Mouse (Mus musculus): ENCODE measurements around the gene Olfr58.
"Not testable (repeated sequence)": the region's sequence is repeated elsewhere in the genome, so short reads cannot be mapped to it uniquely, and the experiment has no call there.

Olfr58 gene

DNA sequence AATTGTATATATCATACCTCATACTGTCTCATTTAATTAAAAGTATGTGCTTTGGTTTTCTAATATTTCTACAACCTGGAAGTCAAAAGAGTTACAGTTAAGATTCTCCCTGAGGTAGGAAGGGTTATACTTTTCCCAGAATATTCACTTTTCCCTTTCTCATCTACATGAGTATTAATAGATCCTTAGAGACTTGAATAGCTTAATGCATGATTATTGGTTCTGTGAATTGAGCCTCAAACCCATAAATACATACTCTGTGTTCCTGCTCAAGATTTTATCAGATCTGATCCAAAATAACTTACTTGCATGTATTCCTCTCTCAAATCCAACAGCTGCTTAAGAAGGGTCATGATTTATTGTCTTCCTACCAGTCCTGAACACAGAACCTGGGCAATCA, at the start of gene Olfr58:
Olfr58 (plus strand) TSS at position 301 of the 400 bp plus-strand sequence.
- DNase-seq: no peak

DNA sequence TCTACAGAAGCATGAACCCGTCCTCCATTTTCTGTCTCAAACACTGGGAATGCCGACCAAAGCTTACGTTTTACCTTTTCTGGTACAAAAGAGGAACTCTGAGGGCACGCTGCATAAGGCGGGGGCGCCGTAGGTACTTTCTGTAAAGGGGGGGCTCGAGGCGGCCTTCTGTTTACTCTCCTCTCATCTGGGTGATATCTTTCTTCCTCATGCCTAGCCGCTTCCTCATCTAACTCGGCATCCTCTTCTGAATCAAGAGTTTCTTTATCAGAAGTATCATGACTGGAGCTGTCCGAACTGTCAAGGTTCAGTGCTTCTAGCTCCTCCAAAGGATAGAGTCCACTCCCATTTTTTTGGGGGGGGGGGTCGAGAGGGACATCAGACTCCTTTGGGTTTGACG, 10.9 kb upstream of the Olfr58 start:
- no peak for DNase-seq

DNA sequence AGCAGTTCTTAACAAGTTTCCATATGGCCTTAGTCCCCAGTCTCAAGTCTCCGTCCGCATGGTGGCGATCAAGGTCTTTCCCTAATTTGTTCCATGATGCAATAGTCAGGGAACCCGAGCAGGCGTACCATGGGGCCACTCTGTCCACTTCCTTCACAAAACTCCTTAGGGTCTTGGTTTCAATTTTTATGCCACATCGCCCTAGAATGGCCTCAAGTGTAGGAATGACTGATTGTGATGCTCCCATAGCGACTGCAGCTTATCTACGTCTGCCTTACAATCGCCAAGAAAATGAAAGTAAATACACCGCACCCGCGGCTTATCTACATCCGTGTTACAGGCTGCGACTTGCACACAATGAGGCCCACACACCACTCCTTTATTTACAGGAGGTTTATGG, 10.4 kb upstream of the Olfr58 start:
- DNase-seq: no peak

DNA sequence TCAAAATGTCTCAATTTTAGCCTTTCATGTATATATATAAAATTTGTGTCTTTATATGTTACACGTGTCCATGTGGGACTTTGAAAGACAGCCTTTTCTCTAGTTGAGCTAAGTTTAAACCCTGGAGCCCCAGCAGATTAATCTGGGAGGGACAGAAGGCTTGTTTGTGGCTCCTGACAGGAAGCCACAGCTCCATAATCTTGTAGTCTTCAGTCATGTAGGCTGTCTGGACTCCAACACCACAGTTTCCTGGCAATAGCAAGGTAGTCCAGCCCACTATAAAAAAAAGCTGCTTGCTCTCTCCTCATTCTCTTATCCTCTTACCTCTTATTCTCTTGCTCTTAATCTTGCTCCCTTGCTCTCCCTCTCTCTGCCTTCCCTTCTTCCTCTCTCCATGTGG, 22.9 kb downstream of the Olfr58 start:
- DNase-seq: no peak

DNA sequence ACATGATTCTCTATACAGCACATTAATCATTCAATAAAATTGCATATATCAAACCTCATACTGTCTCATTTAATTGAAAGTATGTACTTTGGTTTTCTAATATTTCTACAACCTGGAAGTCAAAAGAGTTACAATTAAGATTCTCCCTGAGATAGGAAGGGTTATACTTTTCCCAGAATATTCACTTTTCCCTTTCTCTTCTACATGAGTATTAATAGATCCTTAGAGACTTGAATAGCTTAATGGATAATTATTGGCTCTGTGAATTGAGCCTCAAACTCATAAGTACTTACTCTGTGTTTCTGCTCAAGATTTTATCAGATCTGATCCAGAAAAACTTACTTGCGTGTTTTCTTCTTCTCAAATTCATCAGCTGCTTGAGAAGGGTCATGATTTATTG, 24.5 kb downstream of the Olfr58 start, which contains the start of gene Olfr859:
Olfr859 (plus strand) TSS at position 301 of the 400 bp plus-strand sequence.
- DNase-seq: not testable (repeated sequence)

All from cerebellum, postnatal 36 days (tissue).